Mouse (Mus musculus): ENCODE measurements around the gene Cyp2b10. TPM values are rescaled to one million over a fixed set of nuclear protein-coding genes. Genes with fewer than 3 reads are reported as not detected.
"Not testable (repeated sequence)": the region's sequence is repeated elsewhere in the genome, so short reads cannot be mapped to it uniquely, and the experiment has no call there.

The Cyp2b10 gene
- 0.06 TPM in 1 of 2 replicates, not detected in the other for polyA plus RNA-seq (2016; fragmentation: Nextera tagmentation; extraction: Ambion mirVana)

GRCm38 (mm10) chr7:25897411-25897810 is at the start of gene Cyp2b10:
Gene Cyp2b10, plus strand, starts transcription at chr7:25897620.
- 67% methylated on average over 6 of the region's 6 CpGs for WGBS (ENCODE audit: insufficient replicate concordance)
- Histone ChIP-seq H3K9ac (no peak within 1 kb of the TSS), H3K36me3 (no peaks in the 10 kb centered on the region), H3K4me3 (no peak within 1 kb of the TSS), H3K4me1 (no peaks in the 10 kb centered on the region), H3K4me2 (no peak within 1 kb of the TSS), H3K9me3 (replicated peaks) (no peaks in the 10 kb centered on the region), H3K27me3 (replicated peaks) (no peaks in the 10 kb centered on the region), H3K27ac (no peak within 1 kb of the TSS)
- ATAC-seq: no peak

GRCm38 (mm10) chr7:25847722-25848443 is 49.5 kb upstream of the Cyp2b10 start:
- no peaks in the 10 kb centered on the region for H3K36me3 ChIP-seq
- H3K27me3 ChIP-seq (replicated peaks): no peaks in the 10 kb centered on the region
- H3K9me3 ChIP-seq (replicated peaks): no peaks in the 10 kb centered on the region
- 10% methylated on average over 13 of the region's 13 CpGs for WGBS (ENCODE audit: insufficient replicate concordance)
- H3K27ac ChIP-seq: no peak overlapping the region
- peak overlapping the region; percentile 62 for H3K4me2 ChIP-seq
- no peaks in the 10 kb centered on the region for H3K4me1 ChIP-seq
- H3K4me3 ChIP-seq: peak overlapping the region; percentile 52
- peak overlapping the region; percentile 58 for H3K9ac ChIP-seq
- ATAC-seq: peak; percentile 46

- Histone ChIP-seq H3K36me3 (no peaks in the 10 kb centered on the region), H3K4me2 (peak overlapping the region; percentile 62), H3K27ac (no peak overlapping the region), H3K4me3 (peak overlapping the region; percentile 52), H3K9me3 (replicated peaks) (no peaks in the 10 kb centered on the region), H3K27me3 (replicated peaks) (no peaks in the 10 kb centered on the region), H3K4me1 (no peaks in the 10 kb centered on the region), H3K9ac (peak overlapping the region; percentile 58)
- peak; percentile 47; the same call in 1 of the 2 replicates for ATAC-seq
- 20% methylated on average over 11 of the region's 11 CpGs for WGBS (ENCODE audit: insufficient replicate concordance)
Measured at GRCm38 (mm10) chr7:25848444-25848812, 49.0 kb upstream of the Cyp2b10 start.

- Histone ChIP-seq H3K9ac (no peak overlapping the region), H3K27me3 (replicated peaks) (no peaks in the 10 kb centered on the region), H3K9me3 (replicated peaks) (no peaks in the 10 kb centered on the region), H3K27ac (no peak overlapping the region), H3K4me2 (no peak overlapping the region), H3K4me3 (no peak overlapping the region), H3K36me3 (no peaks in the 10 kb centered on the region), H3K4me1 (no peaks in the 10 kb centered on the region)
- no peak for ATAC-seq
- 24% methylated on average over 8 of the region's 8 CpGs for WGBS (ENCODE audit: insufficient replicate concordance)
Measured at GRCm38 (mm10) chr7:25855082-25855481, 42.3 kb upstream of the Cyp2b10 start.

- Histone ChIP-seq H3K4me2 (peak overlapping the region; percentile 35), H3K9ac (no peak overlapping the region), H3K27ac (no peak overlapping the region), H3K4me3 (no peak overlapping the region), H3K4me1 (no peaks in the 10 kb centered on the region), H3K36me3 (no peaks in the 10 kb centered on the region), H3K9me3 (replicated peaks) (no peaks in the 10 kb centered on the region), H3K27me3 (replicated peaks) (no peaks in the 10 kb centered on the region)
- ATAC-seq: no peak
- 24% methylated on average over 8 of the region's 9 CpGs for WGBS (ENCODE audit: insufficient replicate concordance)
Measured at GRCm38 (mm10) chr7:25859962-25860870, 37.2 kb upstream of the Cyp2b10 start.

GRCm38 (mm10) chr7:25862365-25862764 is 35.1 kb upstream of the Cyp2b10 start:
- no peaks in the 10 kb centered on the region for H3K4me1 ChIP-seq
- 0 out of 2 replicates have a peak, but pooled peaks cover 3% of the 10 kb centered on the region for H3K9me3 ChIP-seq (replicated peaks)
- no peak for ATAC-seq
- H3K9ac ChIP-seq: no peak overlapping the region
- H3K27me3 ChIP-seq (replicated peaks): no peaks in the 10 kb centered on the region
- H3K36me3 ChIP-seq: no peaks in the 10 kb centered on the region
- H3K27ac ChIP-seq: no peak overlapping the region
- H3K4me2 ChIP-seq: no peak overlapping the region
- H3K4me3 ChIP-seq: no peak overlapping the region
- 36% methylated on average over 2 of the region's 2 CpGs for WGBS (ENCODE audit: insufficient replicate concordance)

GRCm38 (mm10) chr7:25863756-25864155 is 33.7 kb upstream of the Cyp2b10 start:
- H3K36me3 ChIP-seq: no peaks in the 10 kb centered on the region
- no peak overlapping the region for H3K4me3 ChIP-seq
- no peak overlapping the region for H3K9ac ChIP-seq
- WGBS (ENCODE audit: insufficient replicate concordance): 53% methylated on average over 3 of the region's 3 CpGs
- no peaks in the 10 kb centered on the region for H3K27me3 ChIP-seq (replicated peaks)
- no peak overlapping the region for H3K4me2 ChIP-seq
- no peak for ATAC-seq
- no peak overlapping the region for H3K27ac ChIP-seq
- H3K9me3 ChIP-seq (replicated peaks): 0 out of 2 replicates have a peak, but pooled peaks cover 3% of the 10 kb centered on the region
- H3K4me1 ChIP-seq: no peaks in the 10 kb centered on the region

GRCm38 (mm10) chr7:25864861-25865260 is 32.6 kb upstream of the Cyp2b10 start:
- ATAC-seq: no peak
- 46% methylated on average over 5 of the region's 5 CpGs for WGBS (ENCODE audit: insufficient replicate concordance)
- H3K27me3 ChIP-seq (replicated peaks): no peaks in the 10 kb centered on the region
- H3K9me3 ChIP-seq (replicated peaks): 0 out of 2 replicates have a peak, but pooled peaks cover 3% of the 10 kb centered on the region
- H3K4me1 ChIP-seq: no peaks in the 10 kb centered on the region
- H3K4me3 ChIP-seq: no peak overlapping the region
- H3K36me3 ChIP-seq: no peaks in the 10 kb centered on the region
- H3K27ac ChIP-seq: no peak overlapping the region
- no peak overlapping the region for H3K4me2 ChIP-seq
- no peak overlapping the region for H3K9ac ChIP-seq

GRCm38 (mm10) chr7:25869789-25870188 is 27.6 kb upstream of the Cyp2b10 start:
- H3K9ac ChIP-seq: no peak overlapping the region
- no peak overlapping the region for H3K4me2 ChIP-seq
- H3K27ac ChIP-seq: no peak overlapping the region
- no peak overlapping the region for H3K4me3 ChIP-seq
- H3K9me3 ChIP-seq (replicated peaks): 0 out of 2 replicates have a peak, but pooled peaks cover 3% of the 10 kb centered on the region
- H3K4me1 ChIP-seq: no peaks in the 10 kb centered on the region
- ATAC-seq: no peak
- no peaks in the 10 kb centered on the region for H3K27me3 ChIP-seq (replicated peaks)
- 57% methylated on average over 2 of the region's 2 CpGs for WGBS (ENCODE audit: insufficient replicate concordance)
- H3K36me3 ChIP-seq: no peaks in the 10 kb centered on the region

- Histone ChIP-seq H3K9me3 (replicated peaks) (no peaks in the 10 kb centered on the region), H3K4me1 (no peaks in the 10 kb centered on the region), H3K36me3 (no peaks in the 10 kb centered on the region), H3K4me2 (no peak overlapping the region), H3K4me3 (no peak overlapping the region), H3K27ac (no peak overlapping the region), H3K9ac (no peak overlapping the region), H3K27me3 (replicated peaks) (no peaks in the 10 kb centered on the region)
- ATAC-seq: no peak
Measured at GRCm38 (mm10) chr7:25872624-25873023, 24.8 kb upstream of the Cyp2b10 start.

- H3K4me1 ChIP-seq: no peaks in the 10 kb centered on the region
- H3K4me3 ChIP-seq: no peak overlapping the region
- H3K9ac ChIP-seq: no peak overlapping the region
- no peak overlapping the region for H3K4me2 ChIP-seq
- no peaks in the 10 kb centered on the region for H3K36me3 ChIP-seq
- no peak for ATAC-seq
- no peaks in the 10 kb centered on the region for H3K9me3 ChIP-seq (replicated peaks)
- no peak overlapping the region for H3K27ac ChIP-seq
- peaks cover 18% of the 10 kb centered on the region for H3K27me3 ChIP-seq (replicated peaks)
- 46% methylated on average over 6 of the region's 6 CpGs for WGBS (ENCODE audit: insufficient replicate concordance)
Measured at GRCm38 (mm10) chr7:25878735-25879134, 18.7 kb upstream of the Cyp2b10 start.

- H3K4me2 ChIP-seq; H3K36me3 ChIP-seq; H3K9me3 ChIP-seq (replicated peaks); H3K27ac ChIP-seq; H3K9ac ChIP-seq; H3K4me1 ChIP-seq; ATAC-seq; H3K4me3 ChIP-seq: not testable (repeated sequence)
- peaks cover 18% of the 10 kb centered on the region for H3K27me3 ChIP-seq (replicated peaks)
- 11% methylated on average over 7 of the region's 7 CpGs for WGBS (ENCODE audit: insufficient replicate concordance)
Measured at GRCm38 (mm10) chr7:25880721-25881120, 16.7 kb upstream of the Cyp2b10 start.

Measured in liver, embryonic 12.5 days (tissue).